Mouse (Mus musculus) lung, adult 2 months (tissue): Measurements from ENCODE around the gene Pramef20. TPM values are rescaled to one million over a fixed set of nuclear protein-coding genes. Genes with fewer than 3 reads are reported as not detected.
"Not testable (repeated sequence)": the region's sequence is repeated elsewhere in the genome, so short reads cannot be mapped to it uniquely, and the experiment has no call there.

ENCODE experiments used
- DNase-seq: peaks from one replicate; pipeline ENCODE4 v3.0.0; 2022
- H3K4me1 ChIP-seq: fragments of 200-500 bp; 2 replicates; pipeline ENCODE4 v1.6.1; 2011; ENCODE audit warnings: low read length; ENCODE audit not compliant: control insufficient read depth, insufficient read depth
- H3K4me3 ChIP-seq: fragments of 200-500 bp; replicated peaks from 2 replicates; pipeline ENCODE3; 2011; ENCODE audit warnings: low read depth, mild to moderate bottlenecking, control low read depth, low read length; ENCODE audit errors: extremely low read depth
- CTCF ChIP-seq: fragments of 200-500 bp; IDR thresholded peaks from 2 replicates; pipeline ENCODE4 v1.5.1; 2011; ENCODE audit warnings: mild to moderate bottlenecking, low read length, control low read depth; ENCODE audit not compliant: insufficient read depth
- POLR2A ChIP-seq: fragments of 200-500 bp; IDR thresholded peaks from 2 replicates; pipeline ENCODE4 v1.6.1; 2011; ENCODE audit warnings: low read depth, mild to moderate bottlenecking, control low read depth, low read length, borderline replicate concordance; ENCODE audit errors: extremely low read depth
- WGBS: fragments of 180-500 bp; shearing (Covaris S2); methylation state at CpG from one replicate; pipeline ENCODE4 v1.1.7; 2018; 5-methylcytosine and 5-hydroxymethylcytosine counted together
- polyA plus RNA-seq: library from polyadenylated mRNA; depleted of rRNA; stranded (reverse); fragments of >200 nt; gene quantifications from 2 replicates; pipeline ENCODE4 v1.2.3, GENCODE M21; 2012; rRNA removed

Pramef20 gene
- polyA plus RNA-seq: not detected in 2 replicates

DNA sequence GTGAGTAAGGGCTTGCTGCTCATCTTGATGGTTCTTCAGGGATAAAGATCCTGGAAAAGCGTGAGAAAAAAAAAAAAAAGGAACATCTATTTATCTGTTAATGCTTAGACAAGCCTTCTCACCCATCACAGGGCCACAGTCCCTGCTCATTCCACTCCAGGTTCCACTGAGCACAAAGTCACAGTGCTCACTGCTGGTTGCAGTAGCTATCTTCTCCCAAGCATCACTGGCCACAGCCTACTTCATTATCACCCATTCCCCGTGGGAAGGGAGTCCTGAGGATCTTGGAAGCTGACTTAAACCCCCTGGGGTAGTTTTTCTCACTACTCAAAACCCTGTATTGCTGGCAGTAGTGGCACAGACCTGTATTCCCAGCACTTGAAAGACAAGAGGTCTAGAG lies at the start of gene Pramef20:
Gene Pramef20 (minus strand): TSS at position 23 of the 400 bp plus-strand sequence.
- WGBS: 44% methylated on average over 2 of the region's 2 CpGs
- TF ChIP-seq CTCF (no peak), POLR2A (no peak)
- H3K4me1 ChIP-seq: no peaks in the 10 kb centered on the region
- DNase-seq: no peak
- H3K4me3 ChIP-seq: no peak within 1 kb of the TSS

DNA sequence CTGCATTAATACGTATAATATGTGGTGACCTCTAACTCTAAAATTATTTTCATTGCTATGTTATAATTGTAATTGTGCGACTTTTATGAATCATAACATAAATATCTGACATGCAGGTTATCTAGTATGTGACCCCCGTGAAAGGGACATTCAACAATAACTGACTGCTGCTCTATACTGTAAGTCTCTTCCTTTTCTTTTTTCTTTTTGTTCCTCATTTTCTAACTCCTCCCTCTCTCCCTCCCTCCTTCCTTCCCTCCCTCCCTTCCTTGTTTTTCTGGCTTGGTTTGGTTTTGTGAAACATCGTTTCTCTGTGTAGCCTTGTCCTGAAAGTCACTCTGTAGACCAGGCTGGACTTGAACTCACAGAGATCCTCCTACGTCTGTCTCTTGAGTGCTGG lies 46.9 kb upstream of the Pramef20 start:
- WGBS: 61% methylated on average over 5 of the region's 5 CpGs
- no peak for DNase-seq
- Histone ChIP-seq H3K4me1 (no peaks in the 10 kb centered on the region), H3K4me3 (no peak overlapping the region)
- TF ChIP-seq CTCF (no peak), POLR2A (no peak)

DNA sequence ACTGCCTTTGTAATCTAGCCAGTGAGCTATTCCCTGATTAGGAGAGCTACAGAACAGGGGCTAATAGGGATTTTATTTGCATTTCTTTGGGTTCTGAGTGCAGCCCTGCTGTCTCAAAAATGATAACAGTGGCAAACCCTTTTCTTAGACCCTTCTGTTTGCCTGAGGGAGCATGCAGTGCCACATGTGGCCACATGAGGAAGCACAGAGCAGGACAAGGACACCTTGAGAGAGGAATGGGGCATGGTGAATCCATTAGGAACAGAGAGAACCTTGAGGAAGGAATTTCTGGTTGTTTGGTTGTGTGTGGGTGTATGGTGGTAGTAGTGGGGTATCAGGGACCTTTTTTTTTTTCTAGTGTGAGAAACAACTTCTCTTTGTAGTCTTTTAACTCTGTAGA lies 42.9 kb upstream of the Pramef20 start:
- Histone ChIP-seq H3K4me1 (no peaks in the 10 kb centered on the region), H3K4me3 (no peak overlapping the region)
- DNase-seq: no peak
- TF ChIP-seq POLR2A (no peak), CTCF (peak; percentile 36)

DNA sequence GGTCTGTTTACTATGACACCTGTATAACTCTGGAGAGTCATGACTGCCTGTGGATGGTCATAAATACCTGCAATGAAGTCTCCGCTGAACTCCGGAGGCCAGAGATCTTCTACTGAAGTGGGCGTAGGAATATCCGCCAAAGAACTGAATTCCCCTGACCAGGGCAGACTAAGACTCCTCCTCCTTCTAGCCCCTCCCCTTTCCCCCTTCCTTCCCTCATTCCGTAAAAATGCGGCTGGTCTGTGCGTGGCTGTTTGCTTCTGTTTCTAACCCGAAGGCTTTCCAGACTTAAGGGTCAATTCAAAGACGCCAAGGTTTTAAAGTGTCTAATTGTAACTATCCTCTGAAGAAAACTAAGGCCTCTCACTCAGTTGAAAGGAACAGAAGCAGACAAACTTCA lies 30.6 kb upstream of the Pramef20 start, which contains the start of gene Pramef12:
Gene Pramef12 (minus strand): TSS at position 175 of the 400 bp plus-strand sequence.
- H3K4me3 ChIP-seq: no peak within 1 kb of the TSS
- H3K4me1 ChIP-seq: no peaks in the 10 kb centered on the region
- WGBS: 69% methylated on average over 9 of the region's 9 CpGs
- TF ChIP-seq CTCF (no peak), POLR2A (no peak)
- no peak for DNase-seq

- no peak for DNase-seq
- Histone ChIP-seq H3K4me1 (no peaks in the 10 kb centered on the region), H3K4me3 (no peak overlapping the region)
- 65% methylated on average over 3 of the region's 3 CpGs for WGBS
- TF ChIP-seq CTCF (no peak), POLR2A (no peak)
These were observed 28.5 kb upstream of the Pramef20 start for GRCm38 (mm10) chr4:144406261-144406660.

GRCm38 (mm10) chr4:144404456-144405086 lies 26.8 kb upstream of the Pramef20 start:
- 3% methylated on average over 17 of the region's 17 CpGs for WGBS
- DNase-seq: peak; percentile 13
- H3K4me3 ChIP-seq: peak overlapping the region; percentile 37
- no peaks in the 10 kb centered on the region for H3K4me1 ChIP-seq
- TF ChIP-seq POLR2A: no peak
- TF ChIP-seq CTCF: no peak

DNA sequence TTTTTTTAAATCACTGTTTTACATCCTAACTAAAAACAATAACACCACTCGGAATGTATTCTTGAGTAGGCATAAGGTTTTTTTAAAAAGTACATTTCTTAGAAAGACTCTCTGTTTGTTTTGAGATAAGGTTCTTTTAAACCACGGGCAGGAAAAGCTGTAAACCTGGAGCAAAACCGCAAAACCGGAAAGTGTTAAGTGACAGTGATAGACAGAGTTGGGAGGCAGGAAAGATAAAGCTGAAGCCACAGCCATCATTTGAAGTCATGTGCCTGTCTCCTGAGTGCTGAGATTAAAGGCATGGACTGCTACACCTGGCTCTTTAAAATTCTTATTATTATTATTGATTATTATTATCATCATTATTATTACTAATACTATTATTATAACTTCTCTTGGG lies 25.0 kb upstream of the Pramef20 start:
- no peak for DNase-seq
- Histone ChIP-seq H3K4me3 (no peak overlapping the region), H3K4me1 (no peaks in the 10 kb centered on the region)
- WGBS: 6% methylated on average over 4 of the region's 4 CpGs
- TF ChIP-seq CTCF (no peak), POLR2A (no peak)

DNA sequence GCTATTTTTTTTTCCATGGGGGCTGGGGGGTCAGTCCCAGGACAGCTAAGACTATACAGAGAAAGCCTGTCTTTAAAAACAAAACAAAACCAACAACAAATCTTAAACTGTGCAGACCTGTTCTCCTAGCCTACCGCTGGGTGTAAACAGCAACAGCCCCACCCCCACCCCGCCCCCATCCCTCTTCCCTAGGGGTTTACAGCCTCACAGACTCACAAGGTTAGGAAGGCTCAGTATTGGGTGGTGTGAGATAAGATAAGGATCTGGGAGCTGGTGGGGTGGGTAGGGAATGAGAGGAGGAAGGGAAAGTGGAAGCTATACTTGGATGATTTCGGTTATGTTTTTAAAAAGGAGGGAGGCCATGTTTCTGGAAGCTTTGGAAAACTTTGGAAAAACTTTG lies 18.6 kb upstream of the Pramef20 start:
- WGBS: 32% methylated on average over 3 of the region's 3 CpGs

GRCm38 (mm10) chr4:144357642-144358041 lies 20.1 kb downstream of the Pramef20 start, which contains the start of gene Gm13119:
Gene Gm13119 (plus strand): TSS chr4:144357942.
- 90% methylated on average over 3 of the region's 3 CpGs for WGBS
- not testable (repeated sequence) for H3K4me3 ChIP-seq, DNase-seq, H3K4me1 ChIP-seq

More for the DNA sequence above, 18.6 kb upstream of the Pramef20 start:
- no peaks in the 10 kb centered on the region for H3K4me1 ChIP-seq
- H3K4me3 ChIP-seq: no peak overlapping the region
- no peak for DNase-seq
- no peak for TF ChIP-seq POLR2A

DNA sequence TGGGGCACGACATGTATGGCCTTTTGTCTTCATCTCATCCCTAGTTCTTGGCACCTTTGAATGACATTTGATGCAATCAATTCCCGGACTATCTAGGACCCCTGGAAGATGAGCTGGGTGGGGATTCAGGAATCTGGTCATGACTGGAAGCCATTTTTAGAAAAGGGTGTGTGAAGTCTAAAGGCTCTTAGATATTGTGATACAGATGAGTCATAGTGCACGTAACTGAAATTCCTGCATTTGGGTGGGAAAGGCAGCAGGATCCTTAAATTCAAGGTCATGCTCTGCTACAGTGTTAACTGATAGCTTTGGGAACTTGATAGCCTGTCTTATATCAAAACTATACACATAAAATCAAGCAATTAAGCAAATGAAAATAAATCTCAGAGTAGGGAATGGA lies 41.9 kb downstream of the Pramef20 start:
- WGBS: 66% methylated on average over 3 of the region's 3 CpGs
- DNase-seq, H3K4me3 ChIP-seq, H3K4me1 ChIP-seq: not testable (repeated sequence)

DNA sequence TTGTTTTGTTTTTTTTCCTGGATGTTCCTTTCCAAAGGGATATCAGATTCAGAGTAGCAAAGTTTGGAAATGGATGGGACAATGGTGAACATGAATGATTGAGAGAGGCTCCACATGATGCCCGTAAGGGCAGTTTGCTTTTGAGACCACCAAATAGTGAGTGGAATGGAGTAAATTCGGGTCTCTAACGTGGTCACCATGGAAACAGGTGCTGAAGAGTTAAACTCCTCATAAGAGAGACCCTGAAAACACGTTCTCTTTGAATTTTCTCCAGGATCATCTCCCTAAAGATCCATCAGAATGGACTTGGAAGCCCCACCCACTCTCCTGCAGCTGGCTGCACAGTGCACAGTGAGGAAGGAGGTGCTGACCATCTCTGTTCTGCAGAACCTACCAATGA lies 47.8 kb downstream of the Pramef20 start, which contains the start of gene Gm13128:
Gene Gm13128 (plus strand): TSS at position 301 of the 400 bp plus-strand sequence.
- 50% methylated on average over 4 of the region's 4 CpGs for WGBS

More for the DNA sequence above, 47.8 kb downstream of the Pramef20 start, which contains the start of gene Gm13128:
- not testable (repeated sequence) for H3K4me3 ChIP-seq, H3K4me1 ChIP-seq, DNase-seq

Other genes starting within 250 kb of the Pramef20 start
- not detected in 2 replicates for gene Oog3, start 215.3 kb downstream of the Pramef20 start, polyA plus RNA-seq
- gene Oog2, start 187.2 kb downstream of the Pramef20 start, polyA plus RNA-seq: not detected in 2 replicates
- not detected in 2 replicates for gene C87977, start 164.6 kb downstream of the Pramef20 start, polyA plus RNA-seq
- gene Pramel5, start 97.4 kb downstream of the Pramef20 start, polyA plus RNA-seq: not detected in 2 replicates
- not detected in 2 replicates for gene Gm13128, start 47.7 kb downstream of the Pramef20 start, polyA plus RNA-seq
- gene Gm13119, start 20.0 kb downstream of the Pramef20 start, polyA plus RNA-seq: not detected in 2 replicates
- 0.50 and 0.75 TPM in 2 replicates for gene Pramef12, start 30.5 kb upstream of the Pramef20 start, polyA plus RNA-seq
- gene 1700012P22Rik, start 60.8 kb upstream of the Pramef20 start, polyA plus RNA-seq: 0.12 TPM in 1 of 2 replicates, not detected in the other
- not detected in 2 replicates for gene Gm9944, start 75.4 kb upstream of the Pramef20 start, polyA plus RNA-seq
- not detected in 2 replicates for gene Aadacl3, start 85.8 kb upstream of the Pramef20 start, polyA plus RNA-seq
- gene 9430007A20Rik, start 141.9 kb upstream of the Pramef20 start, polyA plus RNA-seq: not detected in 2 replicates
- not detected in 2 replicates for gene Gm13124, start 187.2 kb upstream of the Pramef20 start, polyA plus RNA-seq
- not detected in 2 replicates for gene Aadacl4, start 235.8 kb upstream of the Pramef20 start, polyA plus RNA-seq